Mouse (Mus musculus) CH12.LX (cell line): ENCODE results near the gene Elk3. TPM values are rescaled to one million over a fixed set of nuclear protein-coding genes. Genes with fewer than 3 reads are reported as not detected.

ENCODE experiments used
- DNase-seq: peaks from one replicate; pipeline ENCODE4 v3.0.0-alpha.2; 2013; ENCODE audit errors: extremely low read depth
- H3K27ac ChIP-seq: 2 replicates; pipeline ENCODE4 v1.5.1; 2012; ENCODE audit warnings: low read depth, mild to moderate bottlenecking, control low read depth, moderate library complexity; ENCODE audit not compliant: insufficient read depth
- H3K27me3 ChIP-seq: replicated peaks from 2 replicates; pipeline ENCODE3; 2012; ENCODE audit warnings: inconsistent platforms
- H3K36me3 ChIP-seq, 2 experiments: replicated peaks in 1 of 2; 2 replicates each; pipeline versions ENCODE3 to v1.6.1; 2012; ENCODE audit warnings: inconsistent platforms in 1 of 2, low read length in 1 of 2, mild to moderate bottlenecking in 1 of 2, mixed read lengths in 1 of 2, moderate library complexity in 1 of 2; ENCODE audit not compliant: control insufficient read depth in 1 of 2, insufficient read depth in 1 of 2
- H3K4me1 ChIP-seq, 2 experiments: 2 replicates each; pipeline ENCODE4 v1.6.1; 2012; ENCODE audit warnings: inconsistent platforms in 1 of 2, moderate library complexity in 1 of 2; ENCODE audit not compliant: insufficient read depth in 2 of 2, control insufficient read depth in 1 of 2
- H3K4me2 ChIP-seq: 2 replicates; pipeline ENCODE4 v1.6.1; 2012; ENCODE audit warnings: low read depth, mild to moderate bottlenecking, control low read depth; ENCODE audit not compliant: poor library complexity, insufficient read depth, severe bottlenecking
- H3K4me3 ChIP-seq, 3 experiments: fragments of 150-350 bp in 1 of 3; sonication (generic) in 1 of 3; replicated peaks in 1 of 3; 2 replicates each; pipeline versions ENCODE3 to v1.5.1; 2011 to 2012; ENCODE audit warnings: low read depth in 2 of 3, low read length in 2 of 3, mild to moderate bottlenecking in 2 of 3, moderate library complexity in 2 of 3, control low read depth in 1 of 3, improper control_type of control experiment in 1 of 3, inconsistent platforms in 1 of 3, mixed read lengths in 1 of 3; ENCODE audit not compliant: poor library complexity in 1 of 3
- H3K79me2 ChIP-seq: replicated peaks from 2 replicates; pipeline ENCODE4 v1.6.1; 2012; ENCODE audit warnings: mild to moderate bottlenecking, moderate library complexity; ENCODE audit not compliant: control insufficient read depth, poor library complexity, insufficient read depth, severe bottlenecking; ENCODE audit errors: extremely low read depth
- H3K9ac ChIP-seq: 2 replicates; pipeline ENCODE4 v1.6.1; 2012; ENCODE audit warnings: low read depth, mild to moderate bottlenecking, control low read depth, moderate library complexity; ENCODE audit not compliant: insufficient read depth
- H3K9me3 ChIP-seq: replicated peaks from 2 replicates; pipeline ENCODE3; 2012; ENCODE audit warnings: low read length, inconsistent platforms, mixed read lengths
- CTCF ChIP-seq, 2 experiments: IDR thresholded peaks in 1 of 2; conservative IDR thresholded peaks in 1 of 2; 2 replicates each; pipeline ENCODE4 v1.5.1; 2011 to 2012; ENCODE audit warnings: low read depth in 2 of 2, low read length in 2 of 2, improper control_type of control experiment in 1 of 2, inconsistent platforms in 1 of 2, mild to moderate bottlenecking in 1 of 2, moderate library complexity in 1 of 2
- E2F4 ChIP-seq: IDR thresholded peaks from 2 replicates; pipeline ENCODE4 v1.6.1; 2011; ENCODE audit warnings: low read depth, low read length, improper control_type of control experiment; ENCODE audit not compliant: insufficient replicate concordance
- HCFC1 ChIP-seq: IDR thresholded peaks from 2 replicates; pipeline ENCODE4 v1.6.1; 2012; ENCODE audit warnings: low read depth, mild to moderate bottlenecking, inconsistent platforms, low read length, improper control_type of control experiment
- JUN ChIP-seq: IDR thresholded peaks from 2 replicates; pipeline ENCODE4 v1.6.1; 2011; ENCODE audit warnings: low read depth, mild to moderate bottlenecking, low read length, improper control_type of control experiment, moderate library complexity; ENCODE audit not compliant: insufficient read depth
- MAFK ChIP-seq: IDR thresholded peaks from 2 replicates; pipeline ENCODE4 v1.6.1; 2011; ENCODE audit warnings: low read length, improper control_type of control experiment; ENCODE audit not compliant: insufficient replicate concordance
- MAX ChIP-seq: IDR thresholded peaks from 2 replicates; pipeline ENCODE4 v1.6.1; 2011; ENCODE audit warnings: low read length, improper control_type of control experiment
- MEF2A ChIP-seq: IDR thresholded peaks from 2 replicates; pipeline ENCODE4 v1.6.1; 2014; ENCODE audit warnings: low read depth, mild to moderate bottlenecking, inconsistent platforms, low read length, improper control_type of control experiment, borderline replicate concordance
- NELFE ChIP-seq: IDR thresholded peaks from 2 replicates; pipeline ENCODE4 v1.6.1; 2011; ENCODE audit warnings: low read depth, low read length, improper control_type of control experiment
- NRF1 ChIP-seq: IDR thresholded peaks from 2 replicates; pipeline ENCODE4 v1.6.1; 2014; ENCODE audit warnings: low read depth, mild to moderate bottlenecking, inconsistent platforms, low read length, improper control_type of control experiment, moderate library complexity
- PAX5 ChIP-seq: IDR thresholded peaks from 2 replicates; pipeline ENCODE4 v1.6.1; 2012; ENCODE audit warnings: low read length, inconsistent platforms, mixed read lengths
- POLR2A ChIP-seq: IDR thresholded peaks from 2 replicates; pipeline ENCODE4 v1.6.1; 2011; ENCODE audit warnings: low read depth, mild to moderate bottlenecking, improper control_type of control experiment, low read length
- RAD21 ChIP-seq: IDR thresholded peaks from 2 replicates; pipeline ENCODE4 v1.6.1; 2011; ENCODE audit warnings: low read depth, mild to moderate bottlenecking, low read length, improper control_type of control experiment, moderate library complexity
- SMC3 ChIP-seq: IDR thresholded peaks from 2 replicates; pipeline ENCODE4 v1.6.1; 2011; ENCODE audit warnings: low read depth, low read length, improper control_type of control experiment
- TCF12 ChIP-seq: IDR thresholded peaks from 2 replicates; pipeline ENCODE4 v1.6.1; 2014; ENCODE audit warnings: low read depth, mild to moderate bottlenecking, inconsistent platforms, low read length, improper control_type of control experiment
- UBTF ChIP-seq: IDR thresholded peaks from 2 replicates; pipeline ENCODE4 v1.6.1; 2012; ENCODE audit warnings: low read depth, mild to moderate bottlenecking, inconsistent platforms, low read length, improper control_type of control experiment, moderate library complexity
- ZC3H11A ChIP-seq: IDR thresholded peaks from 2 replicates; pipeline ENCODE4 v1.6.1; 2012; ENCODE audit warnings: low read depth, mild to moderate bottlenecking, inconsistent platforms, low read length, improper control_type of control experiment
- dilution Hi-C: fragments of 300-500 bp; cut with MboI; formaldehyde crosslinking; loops from 2 replicates; pipeline ENCODE4 v1.14.3; 2020; ENCODE audit warnings: low sequenced_read_pairs; ENCODE audit not compliant: extremely low pct_unique_long_range_greater_than_20kb, extremely low pct_ligation_motif_present
- in situ Hi-C: fragments of 300-500 bp; cut with MboI; formaldehyde crosslinking; loops from 3 replicates; pipeline ENCODE4 v1.14.3; 2019; ENCODE audit warnings: low sequenced_read_pairs, low pct_ligation_motif_present, low pct_unique_long_range_greater_than_20kb, mixed read lengths
- polyA plus RNA-seq: library from polyadenylated mRNA; unstranded; fragments of >175 nt; gene quantifications from 2 replicates; pipeline ENCODE4 v1.2.1, GENCODE M21; 2012; ENCODE audit warnings: low read depth; ENCODE audit not compliant: insufficient read length
- total RNA-seq, 2 experiments: library from RNA; depleted of rRNA; stranded (reverse); fragments of 300-350 nt in 1 of 2; fragments of >200 nt in 1 of 2; gene quantifications; 2 replicates each; pipeline ENCODE4 v1.2.3; 2012 to 2014

Elk3 gene
- total and polyA plus RNA-seq, 3 experiments, result 20.1 to 37.0 (median 25.8) TPM

DNA sequence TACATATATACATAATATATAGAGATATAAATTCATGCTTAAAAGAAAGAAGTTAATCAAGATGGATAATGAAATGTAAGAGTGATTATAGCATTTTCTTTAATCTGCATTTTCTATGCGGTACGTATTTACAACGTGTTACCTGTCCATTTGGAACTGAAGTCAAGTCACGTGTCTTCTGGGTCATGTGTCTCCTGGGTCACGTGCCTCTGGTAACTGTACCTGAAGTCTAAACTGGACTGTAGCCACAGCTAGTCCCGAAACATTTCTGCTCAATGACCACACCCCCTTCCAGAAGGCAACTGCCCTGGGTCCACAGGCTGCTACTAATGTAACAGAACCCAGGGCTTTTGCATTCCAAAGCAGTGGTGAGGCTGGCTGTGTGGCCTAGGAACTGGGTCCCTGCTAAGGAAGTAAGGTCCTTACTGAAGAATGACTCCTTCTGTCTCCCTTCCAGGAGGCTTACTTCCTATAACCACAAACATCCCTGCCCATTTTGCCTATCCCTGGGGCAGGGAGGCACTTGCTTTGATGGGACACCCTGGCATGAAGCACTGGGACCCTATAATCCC, 40.0 kb downstream of the Elk3 start:
- in situ Hi-C loops, result no loop called here
- no peak for DNase-seq
- no peak overlapping the region for H3K27ac ChIP-seq
- no peak overlapping the region for H3K4me3 ChIP-seq
- H3K9ac ChIP-seq, result no peak overlapping the region
- H3K36me3 ChIP-seq, result peaks cover 36 to 60% of the 10 kb centered on the region in 2 experiments
- TF ChIP-seq RAD21 (no peak), JUN (no peak), NELFE (no peak), ZC3H11A (no peak), NRF1 (no peak), TCF12 (no peak), MAX (no peak), PAX5 (no peak), CTCF (conservative IDR thresholded peaks at IDR 0.05 in 1 of 2, IDR thresholded peaks at IDR 0.05 in 1 of 2; ENCODE audit: low read depth in 2 of 2, low read length in 2 of 2) (no peak), MEF2A (no peak), SMC3 (no peak), UBTF (no peak), HCFC1 (no peak), POLR2A (no peak)
- TF ChIP-seq, all 38 proteins: peak for 0
- Histone ChIP-seq H3K4me1 (peaks cover 36 to 70% of the 10 kb centered on the region in 2 experiments), H3K79me2 (peaks cover 4% of the 10 kb centered on the region; the same call in 1 of the 2 replicates), H3K9me3 (no peaks in the 10 kb centered on the region), H3K27me3 (no peaks in the 10 kb centered on the region), H3K4me2 (no peak overlapping the region)
- dilution Hi-C loops, result no loop called here

DNA sequence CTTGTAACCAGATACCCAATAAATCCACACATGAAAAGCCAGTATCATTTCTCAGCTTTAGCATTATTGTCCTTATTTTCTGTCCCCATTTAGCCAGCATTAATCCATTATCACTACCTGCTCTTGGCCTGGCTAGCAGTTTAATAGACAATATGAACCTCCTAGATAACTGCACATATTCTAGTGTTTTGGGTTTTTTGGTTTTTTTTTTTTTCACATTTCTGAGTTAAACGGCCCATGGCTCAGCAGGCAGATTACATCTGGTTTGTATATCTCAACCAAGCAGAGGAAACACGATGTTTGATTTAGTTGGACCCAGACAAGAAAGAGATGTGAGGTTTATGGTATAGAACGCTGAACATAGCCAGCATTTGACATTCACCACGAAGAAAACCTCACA, 41.2 kb downstream of the Elk3 start:
- in situ Hi-C loops, result no loop called here
- Histone ChIP-seq H3K9me3 (no peaks in the 10 kb centered on the region), H3K27me3 (no peaks in the 10 kb centered on the region), H3K9ac (no peak overlapping the region), H3K4me1 (peaks cover 26 to 69% of the 10 kb centered on the region in 2 experiments)
- no peak for DNase-seq
- no peak for TF ChIP-seq UBTF
- no peak for TF ChIP-seq MAFK
- TF ChIP-seq E2F4, result no peak
- TF ChIP-seq, all 38 proteins: peak for 0
- Histone ChIP-seq H3K79me2 (peaks cover 4% of the 10 kb centered on the region; the same call in 1 of the 2 replicates), H3K4me3 (no peak overlapping the region), H3K4me2 (no peak overlapping the region), H3K36me3 (peaks cover 39 to 64% of the 10 kb centered on the region in 2 experiments), H3K27ac (no peak overlapping the region)
- dilution Hi-C loops, result no loop called here
